Mouse (Mus musculus) limb, embryonic 15.5 days (tissue): ENCODE measurements around the gene Acat1. TPM values are rescaled to one million over a fixed set of nuclear protein-coding genes. Genes with fewer than 3 reads are reported as not detected.

ENCODE experiments used
- ATAC-seq: fragments of 200-750 bp; cut with Nextera tagmentation; 2 replicates; pipeline ENCODE4 v1.8.0; 2017; ENCODE audit warnings: low read depth, moderate TSS enrichment; ENCODE audit not compliant: insufficient number of reproducible peaks, low FRiP score, low TSS enrichment
- H3K27ac ChIP-seq: fragments of 300-500 bp; sonication (generic); 2 replicates; pipeline ENCODE4 v1.5.1; 2015; ENCODE audit warnings: moderate library complexity, mild to moderate bottlenecking, inconsistent platforms
- H3K27me3 ChIP-seq: fragments of 300-500 bp; sonication (generic); 2 replicates; pipeline ENCODE4 v1.6.1; 2015; ENCODE audit warnings: inconsistent platforms
- H3K36me3 ChIP-seq: fragments of 300-500 bp; sonication (generic); 2 replicates; pipeline ENCODE4 v1.6.1; 2015; ENCODE audit warnings: inconsistent platforms
- H3K4me1 ChIP-seq: fragments of 300-500 bp; sonication (generic); 2 replicates; pipeline ENCODE4 v1.6.1; 2015; ENCODE audit warnings: inconsistent platforms
- H3K4me2 ChIP-seq: fragments of 300-500 bp; sonication (generic); 2 replicates; pipeline ENCODE4 v1.6.1; 2015; ENCODE audit warnings: mild to moderate bottlenecking, inconsistent platforms
- H3K4me3 ChIP-seq: fragments of 300-500 bp; sonication (generic); 2 replicates; pipeline ENCODE4 v1.5.1; 2015; ENCODE audit warnings: mild to moderate bottlenecking, inconsistent platforms
- H3K9ac ChIP-seq: fragments of 300-500 bp; sonication (generic); 2 replicates; pipeline ENCODE4 v1.6.1; 2015; ENCODE audit warnings: inconsistent platforms
- H3K9me3 ChIP-seq: fragments of 300-500 bp; sonication (generic); 2 replicates; pipeline ENCODE4 v1.6.1; 2016; ENCODE audit warnings: inconsistent platforms
- WGBS: fragments of 180-500 bp; shearing (Covaris S2); methylation state at CpG from one replicate; pipeline ENCODE4 v1.1.7; 2015; 5-methylcytosine and 5-hydroxymethylcytosine counted together
- polyA plus RNA-seq: library from polyadenylated mRNA; unstranded; fragments of >200 nt; fragmentation: Nextera tagmentation; extraction: Ambion mirVana; gene quantifications from 2 replicates; pipeline ENCODE4 v1.2.1, GENCODE M21; 2015

Acat1 gene
- 157 and 172 TPM in 2 replicates for polyA plus RNA-seq

- H3K9me3 ChIP-seq: no peaks in the 10 kb centered on the region
- peak within 1 kb of the TSS; percentile 69 for H3K4me2 ChIP-seq
- peaks cover 2% of the 10 kb centered on the region for H3K36me3 ChIP-seq
- peaks cover 5% of the 10 kb centered on the region for H3K4me1 ChIP-seq
- H3K27me3 ChIP-seq: no peaks in the 10 kb centered on the region
- 2% methylated on average over 52 of the region's 52 CpGs for WGBS
- H3K9ac ChIP-seq: peak within 1 kb of the TSS; percentile 83
- peak within 1 kb of the TSS; percentile 86 for H3K27ac ChIP-seq
- ATAC-seq: peak; percentile 94
- H3K4me3 ChIP-seq: peak within 1 kb of the TSS; percentile 70
These were observed at the start of gene Acat1 for GRCm38 (mm10) chr9:53609968-53610781. Gene Acat1 (minus strand): TSS chr9:53610382.

- Histone ChIP-seq H3K36me3 (peaks cover 64% of the 10 kb centered on the region), H3K4me3 (no peak overlapping the region), H3K27me3 (no peaks in the 10 kb centered on the region), H3K4me1 (no peaks in the 10 kb centered on the region), H3K4me2 (no peak overlapping the region), H3K9ac (no peak overlapping the region), H3K27ac (no peak overlapping the region), H3K9me3 (no peaks in the 10 kb centered on the region)
- ATAC-seq: no peak
- WGBS: 93% methylated on average over 6 of the region's 6 CpGs
These were observed 24.6 kb upstream of the Acat1 start for GRCm38 (mm10) chr9:53634796-53635195.

GRCm38 (mm10) chr9:53615246-53615645 lies 5.1 kb upstream of the Acat1 start:
- Histone ChIP-seq H3K36me3 (peaks cover 34% of the 10 kb centered on the region), H3K27me3 (no peaks in the 10 kb centered on the region), H3K27ac (no peak overlapping the region), H3K4me3 (no peak overlapping the region), H3K9me3 (no peaks in the 10 kb centered on the region), H3K9ac (no peak overlapping the region), H3K4me2 (no peak overlapping the region), H3K4me1 (no peaks in the 10 kb centered on the region)
- WGBS: 76% methylated on average over 8 of the region's 8 CpGs
- no peak for ATAC-seq

- H3K36me3 ChIP-seq: peaks cover 26% of the 10 kb centered on the region
- H3K9ac ChIP-seq: no peak overlapping the region
- no peaks in the 10 kb centered on the region for H3K9me3 ChIP-seq
- H3K27me3 ChIP-seq: no peaks in the 10 kb centered on the region
- WGBS: 80% methylated on average over 4 of the region's 4 CpGs
- peaks cover under 1% of the 10 kb centered on the region; the same call in 1 of the 2 replicates for H3K4me1 ChIP-seq
- ATAC-seq: no peak
- H3K4me2 ChIP-seq: no peak overlapping the region
- H3K4me3 ChIP-seq: no peak overlapping the region
- H3K27ac ChIP-seq: no peak overlapping the region
These were observed 4.1 kb upstream of the Acat1 start for GRCm38 (mm10) chr9:53614286-53614685.

- no peaks in the 10 kb centered on the region for H3K36me3 ChIP-seq
- peak overlapping the region; percentile 70 for H3K4me3 ChIP-seq
- peak overlapping the region; percentile 86 for H3K27ac ChIP-seq
- ATAC-seq: no peak
- H3K4me1 ChIP-seq: peaks cover 9% of the 10 kb centered on the region
- 65% methylated on average over 12 of the region's 12 CpGs for WGBS
- H3K9ac ChIP-seq: peak overlapping the region; percentile 83
- H3K27me3 ChIP-seq: no peaks in the 10 kb centered on the region
- no peaks in the 10 kb centered on the region for H3K9me3 ChIP-seq
- H3K4me2 ChIP-seq: peak overlapping the region; percentile 69
These were observed 745 bp downstream of the Acat1 start for GRCm38 (mm10) chr9:53609306-53609967.

GRCm38 (mm10) chr9:53607816-53608215 lies 2.4 kb downstream of the Acat1 start:
- H3K4me3 ChIP-seq: no peak overlapping the region
- no peaks in the 10 kb centered on the region for H3K9me3 ChIP-seq
- no peaks in the 10 kb centered on the region for H3K27me3 ChIP-seq
- peaks cover 13% of the 10 kb centered on the region for H3K4me1 ChIP-seq
- H3K36me3 ChIP-seq: no peaks in the 10 kb centered on the region
- H3K4me2 ChIP-seq: no peak overlapping the region
- H3K27ac ChIP-seq: no peak overlapping the region
- WGBS: 91% methylated on average over 4 of the region's 4 CpGs
- no peak overlapping the region for H3K9ac ChIP-seq
- ATAC-seq: no peak

- 94% methylated on average over 3 of the region's 3 CpGs for WGBS
- Histone ChIP-seq H3K27ac (no peak overlapping the region), H3K27me3 (no peaks in the 10 kb centered on the region), H3K9ac (no peak overlapping the region), H3K4me1 (peaks cover 13% of the 10 kb centered on the region), H3K36me3 (no peaks in the 10 kb centered on the region), H3K9me3 (no peaks in the 10 kb centered on the region), H3K4me2 (no peak overlapping the region), H3K4me3 (no peak overlapping the region)
- ATAC-seq: no peak
These were observed 3.0 kb downstream of the Acat1 start for GRCm38 (mm10) chr9:53607192-53607591.

GRCm38 (mm10) chr9:53604954-53605353 lies 5.2 kb downstream of the Acat1 start:
- WGBS: 93% methylated on average over 5 of the region's 5 CpGs
- no peak for ATAC-seq
- no peak overlapping the region for H3K4me3 ChIP-seq

GRCm38 (mm10) chr9:53603849-53604248 lies 6.3 kb downstream of the Acat1 start:
- 90% methylated on average over 3 of the region's 3 CpGs for WGBS
- Histone ChIP-seq H3K27me3 (no peaks in the 10 kb centered on the region), H3K9ac (no peak overlapping the region), H3K4me1 (peaks cover 8% of the 10 kb centered on the region), H3K4me2 (no peak overlapping the region), H3K9me3 (no peaks in the 10 kb centered on the region), H3K27ac (no peak overlapping the region), H3K4me3 (no peak overlapping the region), H3K36me3 (0 out of 2 replicates have a peak, but pooled peaks cover 3% of the 10 kb centered on the region)
- ATAC-seq: no peak

More at GRCm38 (mm10) chr9:53604954-53605353, 5.2 kb downstream of the Acat1 start:
- Histone ChIP-seq H3K4me2 (no peak overlapping the region), H3K9me3 (no peaks in the 10 kb centered on the region), H3K9ac (no peak overlapping the region), H3K36me3 (0 out of 2 replicates have a peak, but pooled peaks cover 3% of the 10 kb centered on the region), H3K27me3 (no peaks in the 10 kb centered on the region), H3K27ac (no peak overlapping the region), H3K4me1 (peaks cover 13% of the 10 kb centered on the region)

GRCm38 (mm10) chr9:53603384-53603783 lies 6.8 kb downstream of the Acat1 start:
- Histone ChIP-seq H3K9me3 (no peaks in the 10 kb centered on the region), H3K4me3 (no peak overlapping the region), H3K4me2 (no peak overlapping the region), H3K27me3 (no peaks in the 10 kb centered on the region), H3K27ac (no peak overlapping the region), H3K36me3 (0 out of 2 replicates have a peak, but pooled peaks cover 3% of the 10 kb centered on the region), H3K9ac (no peak overlapping the region), H3K4me1 (peaks cover 8% of the 10 kb centered on the region)
- 82% methylated on average over 1 of the region's 1 CpGs for WGBS
- no peak for ATAC-seq

GRCm38 (mm10) chr9:53601541-53601940 lies 8.6 kb downstream of the Acat1 start:
- no peak overlapping the region for H3K4me2 ChIP-seq
- no peak overlapping the region for H3K27ac ChIP-seq
- ATAC-seq: no peak
- H3K4me1 ChIP-seq: peaks cover 8% of the 10 kb centered on the region
- H3K36me3 ChIP-seq: peaks cover 9% of the 10 kb centered on the region; the same call in 1 of the 2 replicates
- no peak overlapping the region for H3K4me3 ChIP-seq
- no peaks in the 10 kb centered on the region for H3K9me3 ChIP-seq
- H3K9ac ChIP-seq: no peak overlapping the region
- no peaks in the 10 kb centered on the region for H3K27me3 ChIP-seq
- WGBS: 90% methylated on average over 2 of the region's 2 CpGs

- Histone ChIP-seq H3K27me3 (no peaks in the 10 kb centered on the region), H3K9me3 (no peaks in the 10 kb centered on the region), H3K4me1 (peaks cover 3% of the 10 kb centered on the region), H3K36me3 (peaks cover 24% of the 10 kb centered on the region), H3K4me3 (no peak overlapping the region), H3K9ac (no peak overlapping the region), H3K27ac (no peak overlapping the region), H3K4me2 (no peak overlapping the region)
- 75% methylated on average over 6 of the region's 6 CpGs for WGBS
- ATAC-seq: no peak
These were observed 11.6 kb downstream of the Acat1 start for GRCm38 (mm10) chr9:53598631-53599030.
